Mouse (Mus musculus) CD4-positive helper T cell, adult 2 months (primary cell): ENCODE results near the gene Gm20877.
"Not testable (repeated sequence)": the region's sequence is repeated elsewhere in the genome, so short reads cannot be mapped to it uniquely, and the experiment has no call there.

Source experiments
- DNase-seq: peaks from one replicate; pipeline ENCODE4 v3.0.0-alpha.2; 2012; ENCODE audit warnings: low read depth, missing footprints, low spot score

The Gm20877 gene

DNA sequence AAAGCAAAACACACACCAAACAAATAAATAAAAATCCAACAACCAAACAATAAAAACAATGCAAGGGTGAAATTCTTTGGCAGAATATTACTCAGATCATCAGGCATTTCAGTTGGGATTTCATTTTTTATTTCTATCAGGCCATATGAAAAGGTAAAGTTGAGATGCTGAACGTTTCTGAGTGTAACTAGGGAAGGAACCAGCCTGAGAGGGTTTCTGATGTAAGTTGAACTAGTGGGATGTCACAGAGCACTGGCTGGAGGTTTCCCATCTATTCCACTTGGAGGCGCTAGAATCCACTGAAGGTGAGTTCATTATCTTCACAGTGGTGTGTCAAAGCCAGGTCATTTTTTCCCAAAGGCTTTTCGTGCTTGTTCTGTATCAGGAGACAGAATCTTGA, at the start of gene Gm20877:
Gene Gm20877 (plus strand): TSS at position 301 of the 400 bp plus-strand sequence.
- not testable (repeated sequence) for DNase-seq
